In the genomic region with DNA sequence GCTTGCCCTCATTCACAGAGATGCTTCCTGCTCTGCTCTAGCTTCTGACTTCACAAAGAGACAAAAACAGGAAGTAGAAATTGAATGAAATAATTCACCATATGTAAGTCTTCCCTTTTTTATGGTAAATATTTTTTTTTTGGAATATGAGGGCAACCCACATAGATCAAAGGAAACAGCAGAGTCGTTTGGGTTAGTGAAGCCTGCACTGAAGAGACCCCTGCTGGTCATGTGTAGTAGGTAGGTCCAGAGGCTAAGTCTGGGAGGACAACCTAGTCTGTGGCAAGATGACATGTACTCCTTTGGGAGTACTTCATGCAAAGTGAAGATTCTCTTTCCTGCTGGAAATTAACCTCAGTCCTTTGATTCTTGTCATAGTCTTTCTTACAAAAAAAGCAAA, we compare ENCODE assay signal across 9 mouse cellular contexts. TPM values are rescaled to one million over a fixed set of nuclear protein-coding genes. Genes with fewer than 3 reads are reported as not detected.
DNase-seq lines count a peak whose midpoint lies in the region; ATAC-seq and TF ChIP-seq lines count a peak whose summit lies in the region.
"Had no signal": no experiment of that assay in that cellular context is flagged by ENCODE, and none has a peak within 500 bp of the region (broad histone marks: within the 10 kb centered on the region; RNA-seq: fewer than 3 reads in every experiment).

No protein-coding gene starts in this region.

- peak; percentile 78 for TF ChIP-seq CTCF in kidney, adult 2 months (conservative IDR thresholded peaks at IDR 0.05; ENCODE audit: insufficient read depth, insufficient read length, low read depth, low read length)

- H3K36me3 ChIP-seq in kidney, adult 2 months (ENCODE audit: control insufficient read depth, insufficient read depth, low read length), result no peaks in the 10 kb centered on the region

- no peak overlapping the region for H3K27ac ChIP-seq in kidney, adult 2 months (ENCODE audit: insufficient read depth, low read depth, low read length)

- 0% methylated on average over 1 of the region's 1 CpGs for WGBS in kidney, adult 2 months

- H3K4me1 ChIP-seq in kidney, adult 2 months (ENCODE audit: control insufficient read depth, insufficient read depth, low read length), result 0 out of 2 replicates have a peak, but pooled peaks cover 3% of the 10 kb centered on the region

- no peak for TF ChIP-seq POLR2A in kidney, adult 2 months (IDR thresholded peaks at IDR 0.05; ENCODE audit: low read depth, low read length)

- no peak overlapping the region for H3K4me3 ChIP-seq in kidney, adult 2 months (ENCODE audit: insufficient read depth, low read depth, low read length)

- H3K27me3 ChIP-seq in kidney, adult 2 months (replicated peaks; ENCODE audit: control insufficient read depth, insufficient read depth, low read length), result no peaks in the 10 kb centered on the region

- DNase-seq in kidney, adult 2 months, result peak; percentile 68
- no peak for DNase-seq in kidney, adult 11 months
- peak; percentile 43 for DNase-seq in T-cell, adult 2 months (ENCODE audit: low spot score)
- peak; percentile 45 for DNase-seq in heart, postnatal 4 days
- DNase-seq in lung, postnatal 14 days, result peak; percentile 65
- no peak for DNase-seq in urinary bladder, postnatal 4 days (ENCODE audit: low spot score in 2 of 2)
- DNase-seq in left cerebral cortex, adult 8-10 months (ENCODE audit: low spot score in 2 of 2), result no peak

- ATAC-seq in cerebellum, adult (ENCODE audit: insufficient number of reproducible peaks, low FRiP score, low TSS enrichment), result no peak

RNA-seq across cellular contexts. Expression of gene Klhl9, which starts 5.1 kb away (rescaled TPM):
- polyA plus RNA-seq in kidney, adult 2 months (2012; rRNA removed), result 18.1 and 19.2 TPM in 2 replicates
- 10 to 100 TPM; 89.6 to 91.9 TPM for total RNA-seq in heart, postnatal 4 days (2021)
- 100 to 1,000 TPM in 1 of 4 experiments, 10 to 100 TPM in 3; 91.7 to 103 (median 95.7) TPM for total RNA-seq in left cerebral cortex, adult 8-10 months (2022)

RNA-seq across cellular contexts. Expression of gene Gm26566, which starts 5.7 kb away (rescaled TPM):
- polyA plus RNA-seq in kidney, adult 2 months (2012; rRNA removed), result 0.26 and 0.34 TPM in 2 replicates
- total RNA-seq in heart, postnatal 4 days (2021), result under 1 TPM; 0.36 to 0.52 TPM
- 1 to 10 TPM in 2 of 4 experiments, under 1 TPM in 2; 0.61 to 1.8 (median 0.93) TPM for total RNA-seq in left cerebral cortex, adult 8-10 months (2022)

RNA-seq across cellular contexts. Expression of gene Gm13271, which starts 27.3 kb away (rescaled TPM):
- polyA plus RNA-seq in kidney, adult 2 months (2012; rRNA removed), result not detected in 2 replicates
- total RNA-seq in heart, postnatal 4 days (2021), result not detected
- not detected for total RNA-seq in left cerebral cortex, adult 8-10 months (2022)
- total RNA-seq: left cerebral cortex, postnatal 14 days had no signal

RNA-seq across cellular contexts. Expression of gene Gm13283, which starts 32.6 kb away (rescaled TPM):
- polyA plus RNA-seq in kidney, adult 2 months (2012; rRNA removed), result 0.10 TPM in 1 of 2 replicates, not detected in the other
- total RNA-seq in heart, postnatal 4 days (2021), result not detected
- not detected for total RNA-seq in left cerebral cortex, adult 8-10 months (2022)
- total RNA-seq: left cerebral cortex, postnatal 14 days had no signal

RNA-seq across cellular contexts. Expression of gene Ifnab, which starts 36.2 kb away (rescaled TPM):
- not detected in 2 replicates for polyA plus RNA-seq in kidney, adult 2 months (2012; rRNA removed)
- not detected for total RNA-seq in heart, postnatal 4 days (2021)
- total RNA-seq in left cerebral cortex, adult 8-10 months (2022), result not detected
- total RNA-seq: left cerebral cortex, postnatal 14 days had no signal

Comparison
In these comparisons a context has a peak if more than half of its experiments do, and no peak if none do; other contexts are left out.
1. DNase-seq: peak in kidney, adult 2 months (single experiment), T-cell, adult 2 months (single experiment), heart, postnatal 4 days (single experiment) and lung, postnatal 14 days (single experiment); none in kidney, adult 11 months (single experiment), urinary bladder, postnatal 4 days (0 of 2) and left cerebral cortex, adult 8-10 months (0 of 2).